Mouse (Mus musculus) midbrain, postnatal 0 days (tissue): ENCODE results near the gene Ndst2. TPM values are rescaled to one million over a fixed set of nuclear protein-coding genes. Genes with fewer than 3 reads are reported as not detected.

Experiments used
- ATAC-seq: fragments of 200-750 bp; cut with Nextera tagmentation; 2 replicates; pipeline ENCODE4 v1.8.0; 2017; ENCODE audit warnings: moderate number of reproducible peaks, mild to moderate bottlenecking, moderate TSS enrichment, moderate library complexity; ENCODE audit not compliant: low FRiP score
- DNase-seq: peaks from one replicate; pipeline ENCODE4 v3.0.0-alpha.2; 2015; ENCODE audit warnings: low spot score
- H3K27ac ChIP-seq: fragments of 300-500 bp; sonication (generic); 2 replicates; pipeline ENCODE4 v1.5.1; 2014; ENCODE audit warnings: low read depth, mild to moderate bottlenecking, low read length, mixed read lengths
- H3K27me3 ChIP-seq: fragments of 300-500 bp; sonication (generic); 2 replicates; pipeline ENCODE4 v1.6.1; 2014; ENCODE audit warnings: low read length, control low read depth, mixed read lengths; ENCODE audit not compliant: insufficient read depth
- H3K36me3 ChIP-seq: fragments of 300-500 bp; sonication (generic); 2 replicates; pipeline ENCODE4 v1.6.1; 2014; ENCODE audit warnings: low read length, control low read depth, mixed read lengths; ENCODE audit not compliant: insufficient read depth
- H3K4me1 ChIP-seq: fragments of 300-500 bp; sonication (generic); 2 replicates; pipeline ENCODE4 v1.6.1; 2014; ENCODE audit warnings: mild to moderate bottlenecking, control low read depth, antibody characterized with exemption, low read length, mixed read lengths; ENCODE audit not compliant: insufficient read depth
- H3K4me2 ChIP-seq: fragments of 300-500 bp; sonication (generic); 2 replicates; pipeline ENCODE4 v1.6.1; 2014; ENCODE audit warnings: low read depth, mild to moderate bottlenecking, low read length, mixed read lengths; ENCODE audit not compliant: poor library complexity, severe bottlenecking
- H3K4me3 ChIP-seq: fragments of 300-500 bp; sonication (generic); 2 replicates; pipeline ENCODE4 v1.5.1; 2014; ENCODE audit warnings: low read depth, mild to moderate bottlenecking, low read length, moderate library complexity
- H3K9ac ChIP-seq: fragments of 300-500 bp; sonication (generic); replicated peaks from 2 replicates; pipeline ENCODE4 v1.6.1; 2014; ENCODE audit warnings: mild to moderate bottlenecking, low read length, moderate library complexity, mixed read lengths; ENCODE audit not compliant: poor library complexity, severe bottlenecking
- H3K9me3 ChIP-seq: fragments of 300-500 bp; sonication (generic); 2 replicates; pipeline ENCODE4 v1.6.1; 2016; ENCODE audit warnings: low read length, control low read depth
- CTCF ChIP-seq: IDR thresholded peaks from 2 replicates; pipeline ENCODE4 v1.5.1; 2016; ENCODE audit warnings: antibody characterized with exemption, mild to moderate bottlenecking
- WGBS: fragments of 180-500 bp; shearing (Covaris S2); extraction: QIAGEN DNeasy Blood & Tissue Kit; methylation state at CpG from one replicate; pipeline ENCODE4 v1.1.7; 2014; 5-methylcytosine and 5-hydroxymethylcytosine counted together
- polyA plus RNA-seq: library from polyadenylated mRNA; unstranded; fragments of >200 nt; fragmentation: Nextera tagmentation; extraction: Ambion mirVana; gene quantifications from 2 replicates; pipeline ENCODE4 v1.2.1, GENCODE M21; 2015
- total RNA-seq: library from RNA; depleted of rRNA; stranded (reverse); fragments of >200 nt; gene quantifications from 2 replicates; pipeline ENCODE4 v1.2.3, GENCODE M21; 2014

Gene Ndst2
- total and polyA plus RNA-seq, 2 experiments from 2014 or later: 14.0 to 23.2 TPM

GRCm38 (mm10) chr14:20764942-20765341 lies 30.6 kb upstream of the Ndst2 start:
- peaks cover 52% of the 10 kb centered on the region for H3K36me3 ChIP-seq
- H3K4me2 ChIP-seq: no peak overlapping the region
- no peaks in the 10 kb centered on the region for H3K27me3 ChIP-seq
- WGBS: 85% methylated on average over 5 of the region's 5 CpGs
- no peak overlapping the region for H3K9ac ChIP-seq
- no peaks in the 10 kb centered on the region for H3K9me3 ChIP-seq
- no peak overlapping the region for H3K4me3 ChIP-seq
- no peak overlapping the region for H3K27ac ChIP-seq
- DNase-seq (no peak), ATAC-seq (no peak)
- TF ChIP-seq CTCF: no peak
- H3K4me1 ChIP-seq: no peaks in the 10 kb centered on the region

- Histone ChIP-seq H3K4me2 (no peak overlapping the region), H3K4me1 (no peaks in the 10 kb centered on the region), H3K36me3 (peaks cover 72% of the 10 kb centered on the region), H3K27ac (no peak overlapping the region), H3K27me3 (no peaks in the 10 kb centered on the region), H3K9ac (no peak overlapping the region), H3K4me3 (no peak overlapping the region), H3K9me3 (no peaks in the 10 kb centered on the region)
- 82% methylated on average over 8 of the region's 8 CpGs for WGBS
- no peak for DNase-seq
- ATAC-seq: no peak
- TF ChIP-seq CTCF: peak; percentile 22; the same call in 1 of the 2 replicates
Observed at GRCm38 (mm10) chr14:20758768-20759435, 24.5 kb upstream of the Ndst2 start.

- Histone ChIP-seq H3K27ac (no peak overlapping the region), H3K27me3 (no peaks in the 10 kb centered on the region), H3K4me1 (no peaks in the 10 kb centered on the region), H3K9me3 (no peaks in the 10 kb centered on the region), H3K4me2 (no peak overlapping the region), H3K36me3 (peaks cover 67% of the 10 kb centered on the region), H3K4me3 (no peak overlapping the region), H3K9ac (no peak overlapping the region)
- no peak for TF ChIP-seq CTCF
- DNase-seq: peak; percentile 30
- ATAC-seq: 0 out of 2 replicates have a peak, but pooled peaks have one; percentile 43
- 89% methylated on average over 22 of the region's 22 CpGs for WGBS
Observed at GRCm38 (mm10) chr14:20757370-20757907, 23.1 kb upstream of the Ndst2 start.

- no peak overlapping the region for H3K9ac ChIP-seq
- no peak overlapping the region for H3K27ac ChIP-seq
- no peak overlapping the region for H3K4me3 ChIP-seq
- H3K4me1 ChIP-seq: no peaks in the 10 kb centered on the region
- H3K36me3 ChIP-seq: peaks cover 44% of the 10 kb centered on the region
- TF ChIP-seq CTCF: no peak
- no peak overlapping the region for H3K4me2 ChIP-seq
- H3K27me3 ChIP-seq: no peaks in the 10 kb centered on the region
- no peaks in the 10 kb centered on the region for H3K9me3 ChIP-seq
- DNase-seq (no peak), ATAC-seq (no peak)
- 87% methylated on average over 3 of the region's 3 CpGs for WGBS
Observed at GRCm38 (mm10) chr14:20753792-20754191, 19.4 kb upstream of the Ndst2 start.

- TF ChIP-seq CTCF: no peak
- H3K27me3 ChIP-seq: no peaks in the 10 kb centered on the region
- H3K4me2 ChIP-seq: no peak overlapping the region
- H3K9ac ChIP-seq: no peak overlapping the region
- whole genome bisulfite sequencing: 94% methylated on average over 5 of the region's 5 CpGs
- no peak for ATAC-seq
- H3K4me3 ChIP-seq: no peak overlapping the region
- no peaks in the 10 kb centered on the region for H3K4me1 ChIP-seq
- H3K27ac ChIP-seq: no peak overlapping the region
- H3K36me3 ChIP-seq: peaks cover 16% of the 10 kb centered on the region
- no peaks in the 10 kb centered on the region for H3K9me3 ChIP-seq
- no peak for DNase-seq
Observed at GRCm38 (mm10) chr14:20750503-20750902, 16.1 kb upstream of the Ndst2 start.

GRCm38 (mm10) chr14:20749494-20750051 lies 15.2 kb upstream of the Ndst2 start:
- no peak for TF ChIP-seq CTCF
- no peak overlapping the region for H3K9ac ChIP-seq
- ATAC-seq (no peak), DNase-seq (no peak)
- peaks cover 17% of the 10 kb centered on the region for H3K36me3 ChIP-seq
- H3K4me1 ChIP-seq: no peaks in the 10 kb centered on the region
- no peak overlapping the region for H3K4me2 ChIP-seq
- WGBS: 79% methylated on average over 4 of the region's 4 CpGs
- H3K4me3 ChIP-seq: no peak overlapping the region
- no peaks in the 10 kb centered on the region for H3K27me3 ChIP-seq
- H3K9me3 ChIP-seq: no peaks in the 10 kb centered on the region
- H3K27ac ChIP-seq: no peak overlapping the region
